Mouse (Mus musculus): ENCODE data around the gene Col13a1. TPM values are rescaled to one million over a fixed set of nuclear protein-coding genes. Genes with fewer than 3 reads are reported as not detected.

The Col13a1 gene
- polyA plus RNA-seq (2015; fragmentation: Nextera tagmentation; extraction: Ambion mirVana), result 1.9 and 2.9 TPM in 2 replicates

DNA sequence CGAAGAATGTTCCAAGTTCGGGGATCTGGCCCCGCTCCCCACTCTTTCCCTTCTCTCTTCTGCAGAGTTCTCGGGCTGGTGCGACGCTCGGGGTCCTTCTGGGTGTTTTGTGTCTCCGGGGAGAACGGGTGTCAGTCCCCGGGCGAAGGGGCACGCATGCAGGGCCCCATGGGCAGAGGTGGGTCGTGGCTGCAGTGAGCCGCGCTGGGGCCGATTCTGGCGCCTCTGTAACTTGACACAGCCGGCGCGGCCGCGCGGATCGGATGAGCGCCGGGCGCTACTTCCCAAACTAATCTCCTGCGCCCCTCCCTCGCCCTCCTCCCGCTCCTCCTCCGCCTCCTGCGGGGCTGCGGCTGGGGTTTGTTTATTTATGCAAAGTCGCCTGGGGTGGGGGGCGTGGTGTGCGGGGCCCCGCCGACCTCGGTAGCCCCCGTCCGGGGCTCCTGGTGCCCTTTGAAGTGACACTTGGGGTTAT, at the start of gene Col13a1:
Gene Col13a1, minus strand, starts transcription at position 243 of the 475 bp plus-strand sequence.
- H3K4me3 ChIP-seq, result peak within 1 kb of the TSS; percentile 37
- H3K4me2 ChIP-seq, result peak within 1 kb of the TSS; percentile 77
- H3K4me1 ChIP-seq, result peaks cover 24% of the 10 kb centered on the region
- under 1% methylated on average over 41 of the region's 41 CpGs for WGBS
- no peak for ATAC-seq (replicated peaks)
- H3K36me3 ChIP-seq (replicated peaks), result no peaks in the 10 kb centered on the region
- H3K27me3 ChIP-seq (replicated peaks), result peaks cover 65% of the 10 kb centered on the region
- H3K9me3 ChIP-seq, result no peaks in the 10 kb centered on the region
- H3K9ac ChIP-seq, result peak within 1 kb of the TSS; percentile 19; the same call in 1 of the 2 replicates
- no peak within 1 kb of the TSS for H3K27ac ChIP-seq

DNA sequence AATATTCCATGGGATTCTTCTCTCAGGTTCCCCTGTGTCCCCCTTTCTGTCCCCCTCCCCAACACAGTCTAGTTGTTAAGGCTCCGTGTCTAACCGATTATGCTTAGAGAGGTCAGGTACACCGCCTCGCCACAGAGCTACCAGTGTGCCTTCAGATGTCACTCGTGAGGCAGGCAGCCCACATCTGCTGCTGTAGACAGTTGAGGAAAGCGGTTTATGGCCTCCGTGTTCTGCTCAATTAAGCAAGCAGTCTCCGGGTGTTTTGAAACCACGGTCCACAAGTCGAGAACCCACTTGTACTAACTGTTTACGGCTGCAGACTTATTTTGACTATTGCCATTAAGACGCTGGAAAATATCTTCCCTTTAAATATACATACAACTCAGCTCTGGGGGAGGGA, 48.8 kb upstream of the Col13a1 start:
- no peak for ATAC-seq (replicated peaks)
- Histone ChIP-seq H3K9me3 (no peaks in the 10 kb centered on the region), H3K36me3 (replicated peaks) (no peaks in the 10 kb centered on the region), H3K4me3 (no peak overlapping the region), H3K27me3 (replicated peaks) (no peaks in the 10 kb centered on the region), H3K27ac (no peak overlapping the region), H3K9ac (no peak overlapping the region), H3K4me2 (no peak overlapping the region), H3K4me1 (no peaks in the 10 kb centered on the region)
- 68% methylated on average over 12 of the region's 12 CpGs for WGBS

- H3K4me2 ChIP-seq, result no peak overlapping the region
- no peaks in the 10 kb centered on the region for H3K4me1 ChIP-seq
- H3K27me3 ChIP-seq (replicated peaks), result no peaks in the 10 kb centered on the region
- WGBS, result 69% methylated on average over 19 of the region's 19 CpGs
- H3K36me3 ChIP-seq (replicated peaks), result no peaks in the 10 kb centered on the region
- H3K4me3 ChIP-seq, result no peak overlapping the region
- no peak overlapping the region for H3K27ac ChIP-seq
- ATAC-seq (replicated peaks), result no peak
- no peak overlapping the region for H3K9ac ChIP-seq
- no peaks in the 10 kb centered on the region for H3K9me3 ChIP-seq
Observed at GRCm38 (mm10) chr10:62023821-62024551, 45.1 kb upstream of the Col13a1 start.

DNA sequence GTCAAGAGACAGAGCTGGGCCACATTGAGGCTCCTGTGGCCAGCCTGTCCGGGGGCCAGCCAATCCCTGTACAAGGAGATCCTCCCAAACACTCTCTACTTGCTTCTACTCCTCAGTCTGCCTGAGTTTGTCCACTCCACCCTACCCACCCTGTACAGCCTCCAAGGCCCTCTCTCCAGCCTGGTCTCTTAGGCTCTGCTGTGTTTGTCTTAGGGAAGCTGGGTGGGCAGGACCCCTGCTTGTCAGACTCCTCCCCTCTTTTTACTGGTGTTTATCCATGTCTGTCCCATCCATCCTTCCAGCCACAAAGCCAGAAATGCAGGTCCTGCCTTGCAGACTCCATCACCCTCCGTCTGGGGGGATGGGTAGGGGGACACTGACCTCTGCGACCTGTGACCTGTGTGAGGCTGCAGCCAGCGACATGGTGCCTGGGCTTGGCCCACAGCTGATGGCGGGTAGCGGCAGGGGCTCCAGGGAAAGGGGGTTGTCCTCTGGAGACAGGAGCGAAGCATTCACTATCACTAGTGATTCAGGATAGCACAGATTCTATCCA, 41.2 kb upstream of the Col13a1 start:
- WGBS, result 17% methylated on average over 7 of the region's 7 CpGs

DNA sequence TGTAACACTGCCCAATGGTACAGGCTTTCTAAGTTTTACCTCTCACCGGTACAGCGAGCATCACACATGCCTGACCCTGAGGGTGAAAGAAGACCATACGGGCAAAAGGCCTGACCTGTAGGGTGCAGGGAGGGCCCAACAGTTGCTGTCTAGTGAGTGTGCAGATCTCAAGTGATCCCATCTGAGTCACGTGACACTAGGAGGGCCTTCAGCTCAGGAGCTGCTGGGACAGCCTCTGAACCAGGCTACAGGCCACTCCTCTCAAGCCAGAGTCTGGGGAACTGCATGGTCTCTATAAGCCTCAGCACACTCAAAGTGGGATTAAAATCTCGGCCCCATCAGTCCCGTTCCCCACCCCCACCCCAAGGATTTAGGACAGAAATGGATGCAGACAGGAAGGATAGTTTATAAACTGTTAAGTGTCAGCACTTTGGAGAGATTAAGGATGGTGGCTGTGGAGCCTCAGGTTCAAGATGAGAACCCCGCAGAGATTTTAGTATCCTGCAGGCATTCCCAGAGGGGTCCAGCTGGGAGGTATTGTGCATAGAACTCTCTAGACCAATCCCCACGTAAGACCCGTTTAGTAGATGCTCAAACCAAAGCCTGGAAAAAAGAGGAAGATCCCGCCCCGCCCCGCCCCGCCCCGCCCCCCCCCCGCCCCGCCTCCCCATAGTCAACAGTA, 40.6 kb upstream of the Col13a1 start:
- no peak overlapping the region for H3K4me2 ChIP-seq
- 23% methylated on average over 12 of the region's 16 CpGs for WGBS
- ATAC-seq (replicated peaks), result no peak
- no peaks in the 10 kb centered on the region for H3K36me3 ChIP-seq (replicated peaks)
- no peak overlapping the region for H3K9ac ChIP-seq
- no peak overlapping the region for H3K27ac ChIP-seq
- H3K4me3 ChIP-seq, result no peak overlapping the region
- 0 out of 2 replicates have a peak, but pooled peaks cover 4% of the 10 kb centered on the region for H3K4me1 ChIP-seq
- no peaks in the 10 kb centered on the region for H3K9me3 ChIP-seq
- H3K27me3 ChIP-seq (replicated peaks), result no peaks in the 10 kb centered on the region

More for the DNA sequence above, 41.2 kb upstream of the Col13a1 start:
- Histone ChIP-seq H3K4me3 (no peak overlapping the region), H3K9me3 (no peaks in the 10 kb centered on the region), H3K4me1 (0 out of 2 replicates have a peak, but pooled peaks cover 4% of the 10 kb centered on the region), H3K4me2 (no peak overlapping the region), H3K9ac (no peak overlapping the region), H3K36me3 (replicated peaks) (no peaks in the 10 kb centered on the region), H3K27ac (no peak overlapping the region), H3K27me3 (replicated peaks) (no peaks in the 10 kb centered on the region)
- no peak for ATAC-seq (replicated peaks)

- Histone ChIP-seq H3K36me3 (replicated peaks) (no peaks in the 10 kb centered on the region), H3K27me3 (replicated peaks) (no peaks in the 10 kb centered on the region), H3K9ac (no peak overlapping the region), H3K27ac (no peak overlapping the region), H3K4me2 (no peak overlapping the region), H3K9me3 (no peaks in the 10 kb centered on the region), H3K4me3 (no peak overlapping the region), H3K4me1 (0 out of 2 replicates have a peak, but pooled peaks cover 4% of the 10 kb centered on the region)
- 26% methylated on average over 6 of the region's 6 CpGs for WGBS
- ATAC-seq (replicated peaks), result 0 out of 2 replicates have a peak, but pooled peaks have one; percentile 58
Observed at GRCm38 (mm10) chr10:62016947-62017346, 38.0 kb upstream of the Col13a1 start.

GRCm38 (mm10) chr10:62013190-62013589, 34.3 kb upstream of the Col13a1 start:
- no peak overlapping the region for H3K4me3 ChIP-seq
- no peak for ATAC-seq (replicated peaks)
- WGBS, result 81% methylated on average over 5 of the region's 5 CpGs
- no peak overlapping the region for H3K27ac ChIP-seq
- no peaks in the 10 kb centered on the region for H3K27me3 ChIP-seq (replicated peaks)
- no peaks in the 10 kb centered on the region for H3K9me3 ChIP-seq
- H3K9ac ChIP-seq, result no peak overlapping the region
- no peak overlapping the region for H3K4me2 ChIP-seq
- 0 out of 2 replicates have a peak, but pooled peaks cover 4% of the 10 kb centered on the region for H3K4me1 ChIP-seq
- no peaks in the 10 kb centered on the region for H3K36me3 ChIP-seq (replicated peaks)

- WGBS, result 77% methylated on average over 4 of the region's 4 CpGs
- ATAC-seq (replicated peaks), result no peak
- no peak overlapping the region for H3K9ac ChIP-seq
Observed at GRCm38 (mm10) chr10:62012371-62012770, 33.5 kb upstream of the Col13a1 start.

GRCm38 (mm10) chr10:62009981-62010500, 31.1 kb upstream of the Col13a1 start:
- no peak overlapping the region for H3K4me2 ChIP-seq
- 68% methylated on average over 6 of the region's 6 CpGs for WGBS
- no peaks in the 10 kb centered on the region for H3K9me3 ChIP-seq
- no peaks in the 10 kb centered on the region for H3K27me3 ChIP-seq (replicated peaks)
- H3K9ac ChIP-seq, result no peak overlapping the region
- H3K4me3 ChIP-seq, result no peak overlapping the region
- no peak overlapping the region for H3K27ac ChIP-seq
- H3K4me1 ChIP-seq, result no peaks in the 10 kb centered on the region
- H3K36me3 ChIP-seq (replicated peaks), result no peaks in the 10 kb centered on the region
- no peak for ATAC-seq (replicated peaks)

More at GRCm38 (mm10) chr10:62012371-62012770, 33.5 kb upstream of the Col13a1 start:
- Histone ChIP-seq H3K36me3 (replicated peaks) (no peaks in the 10 kb centered on the region), H3K4me1 (0 out of 2 replicates have a peak, but pooled peaks cover 3% of the 10 kb centered on the region), H3K27me3 (replicated peaks) (no peaks in the 10 kb centered on the region), H3K27ac (no peak overlapping the region), H3K4me3 (no peak overlapping the region), H3K4me2 (no peak overlapping the region), H3K9me3 (no peaks in the 10 kb centered on the region)

DNA sequence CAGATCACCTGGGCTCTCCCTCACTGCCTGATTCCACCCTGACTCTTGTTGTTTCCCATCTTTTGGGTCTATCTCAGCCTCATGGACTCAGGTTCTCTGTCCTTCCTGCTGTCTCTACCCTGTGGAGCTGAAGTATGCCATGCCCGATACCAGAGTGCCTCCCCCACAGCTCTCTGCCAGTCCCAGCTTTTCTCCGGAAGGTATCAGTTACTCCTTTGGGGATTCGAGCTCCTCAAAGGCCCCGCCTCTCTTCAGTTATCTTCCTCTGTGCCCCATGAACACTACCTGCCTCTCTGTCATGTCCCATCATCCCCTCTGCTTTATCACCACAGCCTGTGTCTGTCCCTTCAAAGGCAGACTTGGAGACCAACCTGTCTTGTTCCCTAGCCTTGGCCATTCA, 29.1 kb upstream of the Col13a1 start:
- no peak for ATAC-seq (replicated peaks)
- H3K4me3 ChIP-seq, result no peak overlapping the region
- no peak overlapping the region for H3K9ac ChIP-seq
- H3K27me3 ChIP-seq (replicated peaks), result no peaks in the 10 kb centered on the region
- H3K4me2 ChIP-seq, result no peak overlapping the region
- no peaks in the 10 kb centered on the region for H3K9me3 ChIP-seq
- 75% methylated on average over 4 of the region's 4 CpGs for WGBS
- H3K27ac ChIP-seq, result no peak overlapping the region
- H3K4me1 ChIP-seq, result no peaks in the 10 kb centered on the region
- H3K36me3 ChIP-seq (replicated peaks), result no peaks in the 10 kb centered on the region

- no peaks in the 10 kb centered on the region for H3K36me3 ChIP-seq (replicated peaks)
- H3K27ac ChIP-seq, result no peak overlapping the region
- H3K4me2 ChIP-seq, result no peak overlapping the region
- H3K4me3 ChIP-seq, result no peak overlapping the region
- ATAC-seq (replicated peaks), result no peak
- no peak overlapping the region for H3K9ac ChIP-seq
- H3K4me1 ChIP-seq, result no peaks in the 10 kb centered on the region
- no peaks in the 10 kb centered on the region for H3K27me3 ChIP-seq (replicated peaks)
- WGBS, result 63% methylated on average over 8 of the region's 8 CpGs
- no peaks in the 10 kb centered on the region for H3K9me3 ChIP-seq
Observed at GRCm38 (mm10) chr10:62006371-62006770, 27.5 kb upstream of the Col13a1 start.

DNA sequence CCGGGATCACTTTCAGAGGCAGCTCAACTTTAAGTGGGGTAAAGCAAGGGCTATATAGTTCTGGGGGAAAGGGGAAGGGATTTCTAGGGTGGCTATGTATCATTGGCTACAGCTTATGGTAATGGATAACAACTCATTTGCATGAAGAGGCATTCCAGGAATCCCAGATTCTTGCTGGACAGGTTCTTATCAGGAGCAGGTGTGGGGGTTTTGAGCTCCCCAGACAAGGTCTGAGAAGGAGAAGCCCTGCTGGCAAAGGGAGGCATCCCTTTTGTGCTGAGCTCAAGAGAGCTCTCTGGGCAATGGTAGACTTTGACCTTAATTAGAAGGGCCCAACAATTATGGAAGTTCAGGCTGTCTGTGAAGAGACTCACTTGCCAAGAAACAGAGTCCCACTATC, 21.3 kb upstream of the Col13a1 start:
- H3K27ac ChIP-seq, result no peak overlapping the region
- no peaks in the 10 kb centered on the region for H3K4me1 ChIP-seq
- no peak for ATAC-seq (replicated peaks)
- no peak overlapping the region for H3K9ac ChIP-seq
- H3K4me2 ChIP-seq, result no peak overlapping the region
- no peaks in the 10 kb centered on the region for H3K9me3 ChIP-seq
- WGBS, result 100% methylated on average over 1 of the region's 1 CpGs
- no peaks in the 10 kb centered on the region for H3K27me3 ChIP-seq (replicated peaks)
- H3K36me3 ChIP-seq (replicated peaks), result no peaks in the 10 kb centered on the region
- no peak overlapping the region for H3K4me3 ChIP-seq

Measured in midbrain, embryonic 15.5 days (tissue).